Mouse (Mus musculus): ENCODE measurements around the gene Clstn1. TPM values are rescaled to one million over a fixed set of nuclear protein-coding genes. Genes with fewer than 3 reads are reported as not detected.

Gene Clstn1
- polyA plus RNA-seq, 1 experiment from 2014 or later, result 33.5 TPM

DNA sequence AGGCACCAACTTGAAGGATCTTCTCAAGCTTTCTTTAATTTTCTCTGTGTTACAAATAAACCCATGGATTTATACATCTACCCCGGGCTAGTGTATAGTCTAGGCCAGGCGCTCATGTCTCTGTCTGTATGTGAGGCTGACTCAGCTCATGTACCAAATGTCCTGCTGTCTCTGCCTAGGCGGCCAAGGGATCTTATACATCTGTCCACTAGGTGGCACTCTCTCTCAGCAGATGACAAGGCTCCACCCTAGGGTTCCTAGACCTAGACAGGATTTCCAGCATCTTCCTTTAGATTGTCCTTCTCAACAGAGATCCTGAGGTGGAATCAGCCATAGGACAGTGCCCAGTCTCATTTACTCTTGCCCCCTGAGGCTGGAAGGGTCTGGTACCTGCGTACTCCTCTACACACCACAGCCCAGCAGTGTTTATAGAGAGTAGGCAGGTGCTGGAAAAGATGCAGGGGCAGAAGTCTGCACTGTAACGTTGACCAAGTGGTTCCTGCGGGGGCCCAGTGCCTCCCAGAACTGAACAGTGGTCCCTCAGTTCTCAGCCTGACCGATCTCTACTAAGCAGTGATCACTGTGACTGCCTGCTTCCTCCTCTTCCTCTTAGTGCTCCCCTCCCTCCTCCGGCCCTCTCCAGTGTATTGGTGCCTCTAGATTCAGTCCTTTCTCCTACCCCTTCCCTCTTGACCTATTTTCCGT lies 36.9 kb upstream of the Clstn1 start:
- peak; percentile 61; the same call in 1 of the 2 replicates for ATAC-seq (ENCODE audit: low FRiP score, low TSS enrichment)
- no peaks in the 10 kb centered on the region for H3K9me3 ChIP-seq (ENCODE audit: control insufficient read depth, low read length)
- no peak overlapping the region for H3K27ac ChIP-seq (ENCODE audit: low read depth, low read length)
- H3K4me3 ChIP-seq (ENCODE audit: low read length), result no peak overlapping the region
- H3K27me3 ChIP-seq (ENCODE audit: control insufficient read depth, insufficient read depth, low read length), result no peaks in the 10 kb centered on the region
- 67% methylated on average over 9 of the region's 9 CpGs for WGBS
- no peak overlapping the region for H3K4me2 ChIP-seq (replicated peaks; ENCODE audit: low read depth, low read length)
- H3K36me3 ChIP-seq (ENCODE audit: control insufficient read depth, insufficient read depth, low read length), result peaks cover 16% of the 10 kb centered on the region
- H3K9ac ChIP-seq (ENCODE audit: low read depth, low read length), result no peak overlapping the region
- 0 out of 2 replicates have a peak, but pooled peaks cover 1% of the 10 kb centered on the region for H3K4me1 ChIP-seq (ENCODE audit: control insufficient read depth, insufficient read depth, low read length)

DNA sequence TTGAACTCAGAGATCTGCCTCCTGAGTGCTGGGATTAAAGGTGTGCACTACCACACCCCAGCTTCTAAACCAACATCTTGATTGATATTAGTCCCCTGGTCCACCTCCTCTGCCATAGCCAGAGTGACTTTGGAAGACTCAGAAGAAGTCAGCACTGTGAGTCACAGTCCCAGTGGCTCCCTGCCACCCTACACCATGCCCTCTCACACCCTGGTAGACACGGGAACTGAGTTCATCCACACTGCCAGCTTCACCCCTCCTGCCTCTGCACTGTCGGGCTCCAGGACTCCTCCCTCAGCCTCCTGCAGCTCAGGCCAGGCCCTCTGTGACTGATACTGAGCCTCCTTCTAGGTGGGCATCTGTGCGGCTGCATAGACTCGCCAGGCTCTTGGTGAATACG lies 35.4 kb upstream of the Clstn1 start:
- no peak overlapping the region for H3K9ac ChIP-seq (ENCODE audit: low read depth, low read length)
- no peak overlapping the region for H3K4me3 ChIP-seq (ENCODE audit: low read length)
- H3K4me1 ChIP-seq (ENCODE audit: control insufficient read depth, insufficient read depth, low read length), result 0 out of 2 replicates have a peak, but pooled peaks cover 3% of the 10 kb centered on the region
- H3K27me3 ChIP-seq (ENCODE audit: control insufficient read depth, insufficient read depth, low read length), result no peaks in the 10 kb centered on the region
- peaks cover 15% of the 10 kb centered on the region for H3K36me3 ChIP-seq (ENCODE audit: control insufficient read depth, insufficient read depth, low read length)
- H3K9me3 ChIP-seq (ENCODE audit: control insufficient read depth, low read length), result no peaks in the 10 kb centered on the region
- no peak overlapping the region for H3K4me2 ChIP-seq (replicated peaks; ENCODE audit: low read depth, low read length)
- no peak overlapping the region for H3K27ac ChIP-seq (ENCODE audit: low read depth, low read length)
- ATAC-seq (ENCODE audit: low FRiP score, low TSS enrichment), result no peak
- WGBS, result 76% methylated on average over 5 of the region's 5 CpGs

DNA sequence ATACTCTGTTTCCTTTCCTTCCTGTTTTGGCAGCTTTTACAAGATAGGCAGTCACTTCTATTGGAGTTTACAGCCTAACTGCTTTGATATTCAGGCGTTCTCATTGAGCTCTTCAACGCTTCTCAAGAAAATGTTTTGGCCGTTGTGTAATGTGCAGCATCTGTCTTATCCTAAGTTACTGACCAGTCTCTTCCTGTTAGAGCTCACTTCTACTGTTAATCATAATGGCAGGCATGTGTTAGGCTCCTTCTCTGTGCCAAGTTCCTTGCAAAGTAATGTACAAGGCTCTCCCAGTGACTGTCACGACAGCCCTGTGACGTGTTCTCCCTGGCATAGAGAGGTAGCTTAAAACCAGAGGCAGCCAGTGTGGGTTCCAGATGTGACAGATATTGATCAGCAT lies 34.6 kb upstream of the Clstn1 start:
- no peak overlapping the region for H3K4me2 ChIP-seq (replicated peaks; ENCODE audit: low read depth, low read length)
- peaks cover 9% of the 10 kb centered on the region; the same call in 1 of the 2 replicates for H3K36me3 ChIP-seq (ENCODE audit: control insufficient read depth, insufficient read depth, low read length)
- H3K9me3 ChIP-seq (ENCODE audit: control insufficient read depth, low read length), result no peaks in the 10 kb centered on the region
- H3K27me3 ChIP-seq (ENCODE audit: control insufficient read depth, insufficient read depth, low read length), result no peaks in the 10 kb centered on the region
- 0 out of 2 replicates have a peak, but pooled peaks cover 3% of the 10 kb centered on the region for H3K4me1 ChIP-seq (ENCODE audit: control insufficient read depth, insufficient read depth, low read length)
- H3K9ac ChIP-seq (ENCODE audit: low read depth, low read length), result no peak overlapping the region
- no peak for ATAC-seq (ENCODE audit: low FRiP score, low TSS enrichment)
- 73% methylated on average over 5 of the region's 5 CpGs for WGBS
- no peak overlapping the region for H3K27ac ChIP-seq (ENCODE audit: low read depth, low read length)
- no peak overlapping the region for H3K4me3 ChIP-seq (ENCODE audit: low read length)

GRCm38 (mm10) chr4:149553834-149554233 lies 32.4 kb upstream of the Clstn1 start:
- H3K9ac ChIP-seq (ENCODE audit: low read depth, low read length), result no peak overlapping the region
- H3K9me3 ChIP-seq (ENCODE audit: control insufficient read depth, low read length), result no peaks in the 10 kb centered on the region
- H3K27me3 ChIP-seq (ENCODE audit: control insufficient read depth, insufficient read depth, low read length), result no peaks in the 10 kb centered on the region
- 67% methylated on average over 7 of the region's 7 CpGs for WGBS
- 0 out of 2 replicates have a peak, but pooled peaks cover 3% of the 10 kb centered on the region for H3K4me1 ChIP-seq (ENCODE audit: control insufficient read depth, insufficient read depth, low read length)
- H3K4me3 ChIP-seq (ENCODE audit: low read length), result no peak overlapping the region
- no peak for ATAC-seq (ENCODE audit: low FRiP score, low TSS enrichment)
- H3K4me2 ChIP-seq (replicated peaks; ENCODE audit: low read depth, low read length), result no peak overlapping the region
- peaks cover 3% of the 10 kb centered on the region; the same call in 1 of the 2 replicates for H3K36me3 ChIP-seq (ENCODE audit: control insufficient read depth, insufficient read depth, low read length)
- H3K27ac ChIP-seq (ENCODE audit: low read depth, low read length), result no peak overlapping the region

DNA sequence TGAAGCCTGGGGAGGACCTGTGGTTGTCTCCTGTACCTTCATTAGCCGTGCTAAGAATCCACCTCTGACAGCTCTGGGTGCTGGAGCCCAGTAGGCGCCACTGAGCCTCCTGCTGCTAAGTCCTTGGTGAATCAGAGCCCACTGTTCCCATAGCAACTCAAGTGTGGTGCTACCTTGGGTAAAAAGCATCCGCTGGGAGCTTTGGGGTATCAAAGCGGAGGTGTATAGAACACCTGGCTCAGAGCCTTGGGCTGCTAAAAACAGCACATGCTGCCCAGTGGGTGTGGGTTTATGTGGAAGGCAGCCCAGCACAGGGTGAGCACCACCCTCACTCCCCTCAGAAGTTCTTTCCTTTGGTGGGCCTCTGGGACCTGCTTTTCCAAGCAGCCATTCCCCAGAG lies 30.2 kb upstream of the Clstn1 start:
- H3K9ac ChIP-seq (ENCODE audit: low read depth, low read length), result no peak overlapping the region
- WGBS, result 89% methylated on average over 4 of the region's 4 CpGs
- no peak overlapping the region for H3K27ac ChIP-seq (ENCODE audit: low read depth, low read length)
- no peak overlapping the region for H3K4me3 ChIP-seq (ENCODE audit: low read length)
- H3K4me1 ChIP-seq (ENCODE audit: control insufficient read depth, insufficient read depth, low read length), result 0 out of 2 replicates have a peak, but pooled peaks cover 3% of the 10 kb centered on the region
- H3K27me3 ChIP-seq (ENCODE audit: control insufficient read depth, insufficient read depth, low read length), result no peaks in the 10 kb centered on the region
- H3K9me3 ChIP-seq (ENCODE audit: control insufficient read depth, low read length), result no peaks in the 10 kb centered on the region
- H3K36me3 ChIP-seq (ENCODE audit: control insufficient read depth, insufficient read depth, low read length), result 0 out of 2 replicates have a peak, but pooled peaks cover 10% of the 10 kb centered on the region
- H3K4me2 ChIP-seq (replicated peaks; ENCODE audit: low read depth, low read length), result no peak overlapping the region
- ATAC-seq (ENCODE audit: low FRiP score, low TSS enrichment), result no peak

- ATAC-seq (ENCODE audit: low FRiP score, low TSS enrichment), result no peak
- 0 out of 2 replicates have a peak, but pooled peaks cover 6% of the 10 kb centered on the region for H3K4me1 ChIP-seq (ENCODE audit: control insufficient read depth, insufficient read depth, low read length)
- no peak overlapping the region for H3K9ac ChIP-seq (ENCODE audit: low read depth, low read length)
- H3K4me3 ChIP-seq (ENCODE audit: low read length), result no peak overlapping the region
- H3K27me3 ChIP-seq (ENCODE audit: control insufficient read depth, insufficient read depth, low read length), result no peaks in the 10 kb centered on the region
- H3K36me3 ChIP-seq (ENCODE audit: control insufficient read depth, insufficient read depth, low read length), result 0 out of 2 replicates have a peak, but pooled peaks cover 10% of the 10 kb centered on the region
- H3K27ac ChIP-seq (ENCODE audit: low read depth, low read length), result no peak overlapping the region
- no peaks in the 10 kb centered on the region for H3K9me3 ChIP-seq (ENCODE audit: control insufficient read depth, low read length)
- WGBS, result 96% methylated on average over 5 of the region's 5 CpGs
- no peak overlapping the region for H3K4me2 ChIP-seq (replicated peaks; ENCODE audit: low read depth, low read length)
Observed at GRCm38 (mm10) chr4:149557905-149558304, 28.4 kb upstream of the Clstn1 start.

- ATAC-seq (ENCODE audit: low FRiP score, low TSS enrichment), result no peak
- Histone ChIP-seq H3K9me3 (ENCODE audit: control insufficient read depth, low read length) (no peaks in the 10 kb centered on the region), H3K4me2 (replicated peaks; ENCODE audit: low read depth, low read length) (no peak overlapping the region), H3K27me3 (ENCODE audit: control insufficient read depth, insufficient read depth, low read length) (no peaks in the 10 kb centered on the region), H3K27ac (ENCODE audit: low read depth, low read length) (no peak overlapping the region), H3K4me1 (ENCODE audit: control insufficient read depth, insufficient read depth, low read length) (0 out of 2 replicates have a peak, but pooled peaks cover 6% of the 10 kb centered on the region), H3K4me3 (ENCODE audit: low read length) (no peak overlapping the region), H3K36me3 (ENCODE audit: control insufficient read depth, insufficient read depth, low read length) (0 out of 2 replicates have a peak, but pooled peaks cover 10% of the 10 kb centered on the region), H3K9ac (ENCODE audit: low read depth, low read length) (no peak overlapping the region)
- WGBS, result 84% methylated on average over 3 of the region's 3 CpGs
Observed at GRCm38 (mm10) chr4:149558389-149558788, 27.9 kb upstream of the Clstn1 start.

DNA sequence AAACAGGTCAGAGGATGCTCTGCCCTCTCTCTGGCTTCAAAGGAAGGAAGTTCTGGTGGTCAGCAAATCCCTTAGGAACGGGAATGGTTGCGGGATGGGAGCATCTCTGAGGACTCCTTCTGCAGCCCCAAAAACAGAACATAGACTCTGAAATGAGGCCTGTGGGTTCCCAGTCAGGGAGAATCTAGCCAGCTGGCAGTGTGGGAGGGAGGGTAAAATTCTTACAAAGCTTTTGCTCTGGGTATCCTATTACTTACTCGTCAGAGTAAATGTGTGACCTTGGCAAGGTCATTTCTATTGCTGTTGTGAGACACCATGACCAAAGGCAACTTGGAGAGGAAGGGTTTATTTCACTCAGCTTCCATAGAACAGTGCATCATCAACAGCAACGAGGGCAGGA lies 24.9 kb upstream of the Clstn1 start:
- Histone ChIP-seq H3K36me3 (ENCODE audit: control insufficient read depth, insufficient read depth, low read length) (0 out of 2 replicates have a peak, but pooled peaks cover 8% of the 10 kb centered on the region), H3K9me3 (ENCODE audit: control insufficient read depth, low read length) (no peaks in the 10 kb centered on the region), H3K27me3 (ENCODE audit: control insufficient read depth, insufficient read depth, low read length) (no peaks in the 10 kb centered on the region), H3K9ac (ENCODE audit: low read depth, low read length) (no peak overlapping the region), H3K4me1 (ENCODE audit: control insufficient read depth, insufficient read depth, low read length) (peaks cover 8% of the 10 kb centered on the region; the same call in 1 of the 2 replicates), H3K4me2 (replicated peaks; ENCODE audit: low read depth, low read length) (no peak overlapping the region), H3K27ac (ENCODE audit: low read depth, low read length) (no peak overlapping the region), H3K4me3 (ENCODE audit: low read length) (no peak overlapping the region)
- 70% methylated on average over 4 of the region's 4 CpGs for WGBS
- ATAC-seq (ENCODE audit: low FRiP score, low TSS enrichment), result no peak

Data from kidney, embryonic 14.5 days (tissue).